Mouse (Mus musculus): ENCODE data around the gene Rtkn. TPM values are rescaled to one million over a fixed set of nuclear protein-coding genes. Genes with fewer than 3 reads are reported as not detected.
A peak's percentile ranks its signal among the peaks of the same experiment; 100 is the strongest.

Gene Rtkn
- total RNA-seq, 2 experiments from 2014 or later: 7.9 to 14.4 TPM

GRCm38 (mm10) chr6:83172240-83172920 is 37.1 kb downstream of the Rtkn start:
- no peak for DNase-seq

DNA sequence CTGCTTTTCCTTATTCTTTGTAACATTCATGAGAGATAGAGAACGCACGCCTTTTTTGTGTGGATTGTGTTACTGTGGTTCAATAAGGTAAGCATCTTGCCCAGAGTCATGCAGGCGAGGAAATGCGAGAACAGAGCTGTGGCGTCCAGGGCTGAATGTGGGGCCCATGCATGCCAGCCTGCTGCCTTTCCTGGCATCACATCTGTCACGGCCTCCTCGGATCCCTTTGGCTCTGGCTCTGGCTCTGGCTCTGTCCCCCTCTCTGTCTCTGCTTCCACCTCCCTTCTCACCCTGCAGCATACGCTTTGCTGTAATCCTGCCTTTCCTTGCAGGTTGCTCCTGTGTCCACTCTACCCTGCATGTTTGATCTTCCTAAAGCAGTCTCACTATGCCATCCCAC is 40.7 kb downstream of the Rtkn start:
- peak; percentile 73 for DNase-seq

DNA sequence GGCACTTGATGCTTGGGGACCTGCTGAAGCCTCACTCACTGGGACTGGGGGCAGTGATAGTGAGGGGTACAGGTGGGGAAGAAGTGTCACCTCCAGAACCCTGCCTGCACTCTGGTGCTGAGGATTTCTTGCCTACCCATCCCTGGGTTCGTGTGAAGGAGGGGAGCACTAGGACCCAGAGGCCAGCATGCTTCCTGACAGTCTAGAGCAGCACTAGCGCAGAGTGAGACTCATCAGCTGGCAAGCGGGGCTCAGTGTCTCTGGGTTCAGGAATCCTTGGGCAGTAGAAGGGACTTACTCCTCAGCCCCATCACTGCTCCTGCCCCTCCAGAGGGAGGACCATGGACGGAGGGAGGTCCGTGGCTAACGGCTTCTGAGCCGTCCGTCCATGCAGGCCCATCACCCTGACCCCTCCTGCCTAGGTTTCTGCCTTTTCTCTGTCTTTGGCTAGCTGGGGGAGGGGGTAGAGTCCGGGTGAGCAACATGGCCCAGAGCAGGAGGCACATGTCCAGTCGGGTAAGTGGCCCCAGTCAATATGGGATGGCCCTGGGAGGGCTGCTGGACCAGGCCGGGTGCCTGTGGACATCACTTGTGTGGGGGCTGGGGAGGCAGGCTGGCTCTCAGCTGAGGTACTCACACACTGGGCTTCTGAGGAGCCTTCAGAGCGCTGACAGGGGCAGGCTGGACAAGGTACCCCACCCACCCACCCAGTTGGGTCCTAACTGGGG is 44.3 kb downstream of the Rtkn start:
- DNase-seq: no peak

- no peak for DNase-seq
Observed at GRCm38 (mm10) chr6:83180605-83181004, 45.3 kb downstream of the Rtkn start.

DNA sequence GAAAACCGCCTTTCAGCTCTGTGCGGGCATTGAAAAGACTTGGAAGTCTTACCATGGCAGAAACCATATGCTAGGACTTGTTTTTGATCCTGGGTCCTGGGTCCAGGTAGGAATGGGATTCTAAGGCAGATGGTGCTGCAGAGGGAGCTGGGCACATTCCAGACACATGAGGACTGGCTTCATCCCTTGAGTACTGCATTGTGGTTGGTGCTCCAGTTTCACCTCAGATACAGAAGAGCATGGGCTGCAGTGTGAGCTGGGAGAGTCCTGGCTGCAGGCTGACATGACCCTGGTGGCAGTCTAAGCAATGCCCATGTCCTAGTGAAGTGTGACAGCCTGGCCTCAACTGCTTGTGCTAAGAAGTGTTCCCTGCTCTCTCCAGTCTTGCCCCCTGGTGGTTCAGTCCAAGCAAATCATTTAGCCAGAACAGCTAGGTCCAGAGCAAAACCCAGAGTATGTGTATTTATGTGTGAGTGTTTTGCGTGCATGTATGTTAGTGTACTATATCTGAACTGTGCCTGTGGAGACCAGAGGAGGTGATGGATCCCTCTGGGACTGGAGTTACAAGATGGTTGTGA is 49.7 kb downstream of the Rtkn start:
- DNase-seq: no peak

- peak; percentile 55 for DNase-seq
Observed at GRCm38 (mm10) chr6:83185895-83186861, 50.9 kb downstream of the Rtkn start.

- DNase-seq: no peak
Observed at GRCm38 (mm10) chr6:83186946-83187345, 51.7 kb downstream of the Rtkn start.

GRCm38 (mm10) chr6:83193571-83193970 is 58.3 kb downstream of the Rtkn start:
- no peak for DNase-seq

GRCm38 (mm10) chr6:83197345-83198004 is 62.2 kb downstream of the Rtkn start:
- peak; percentile 40 for DNase-seq

Small RNA genes lying within 50 kb of the gene (microRNA-seq; reads per million reads assigned to microRNA genes)
- 0 reads per million in 2 experiments for gene Mir3470a (ENCODE audit: borderline replicate concordance in 2 of 2)

Other genes with a start within 250 kb of the Rtkn start
- gene Sema4f, start 195.7 kb upstream of the Rtkn start, total RNA-seq (2021): under 1 TPM; 0.13 to 0.51 TPM
- gene M1ap, start 188.6 kb upstream of the Rtkn start, total RNA-seq (2021): not detected
- 1 to 10 TPM; 1.9 to 2.6 TPM for gene Dok1, start 102.0 kb upstream of the Rtkn start, total RNA-seq (2021)
- gene Loxl3, start 101.3 kb upstream of the Rtkn start, total RNA-seq (2021): 1 to 10 TPM; 4.2 to 5.3 TPM
- 10 to 100 TPM; 71.8 to 82.5 TPM for gene Aup1, start 80.9 kb upstream of the Rtkn start, total RNA-seq (2021)
- 10 to 100 TPM; 16.5 to 18.4 TPM for gene Htra2, start 80.2 kb upstream of the Rtkn start, total RNA-seq (2021)
- under 1 TPM; 0.26 to 0.51 TPM for gene Dqx1, start 77.6 kb upstream of the Rtkn start, total RNA-seq (2021)
- not detected for gene Tlx2, start 65.2 kb upstream of the Rtkn start, total RNA-seq (2021)
- 1 to 10 TPM; 6.7 to 7.1 TPM for gene Pcgf1, start 57.6 kb upstream of the Rtkn start, total RNA-seq (2021)
- gene Lbx2, start 49.1 kb upstream of the Rtkn start, total RNA-seq (2021): not detected
- gene Ccdc142, start 33.9 kb upstream of the Rtkn start, total RNA-seq (2021): 1 to 10 TPM in 1 of 2 experiments, under 1 TPM in 1; 0.54 to 1.7 TPM
- gene Gm42688, start 33.8 kb upstream of the Rtkn start, total RNA-seq (2021): 1 to 10 TPM; 1.0 TPM
- gene Mrpl53, start 26.4 kb upstream of the Rtkn start, total RNA-seq (2021): 100 to 1,000 TPM; 109 to 113 TPM
- 1 to 10 TPM; 6.5 to 8.1 TPM for gene Mogs, start 20.0 kb upstream of the Rtkn start, total RNA-seq (2021)
- gene Wbp1, start 13.9 kb upstream of the Rtkn start, total RNA-seq (2021): 10 to 100 TPM; 37.8 to 38.2 TPM
- 10 to 100 TPM in 1 of 2 experiments, 1 to 10 TPM in 1; 4.8 to 14.0 TPM for gene Ino80b, start 10.0 kb upstream of the Rtkn start, total RNA-seq (2021)
- gene Wdr54, start 20.9 kb downstream of the Rtkn start, total RNA-seq (2021): 1 to 10 TPM; 1.2 to 1.4 TPM
- gene 1700003E16Rik, start 20.9 kb downstream of the Rtkn start, total RNA-seq (2021): not detected
- 100 to 1,000 TPM; 118 to 126 TPM for gene Dctn1, start 30.5 kb downstream of the Rtkn start, total RNA-seq (2021)
- not detected for gene Slc4a5, start 84.4 kb downstream of the Rtkn start, total RNA-seq (2021)
- 1 to 10 TPM; 4.4 to 4.8 TPM for gene Mthfd2, start 190.4 kb downstream of the Rtkn start, total RNA-seq (2021)
- 10 to 100 TPM; 11.3 to 11.5 TPM for gene Mob1a, start 190.6 kb downstream of the Rtkn start, total RNA-seq (2021)
- gene Bola3, start 213.7 kb downstream of the Rtkn start, total RNA-seq (2021): 100 to 1,000 TPM; 236 to 237 TPM